Mouse (Mus musculus) skeletal muscle tissue, adult 2 months (tissue): ENCODE measurements around the gene Tmco4.

Experiments
- DNase-seq: peaks from one replicate; pipeline ENCODE4 v3.0.0-alpha.2; 2012; ENCODE audit warnings: low read depth, low spot score

Tmco4 gene

DNA sequence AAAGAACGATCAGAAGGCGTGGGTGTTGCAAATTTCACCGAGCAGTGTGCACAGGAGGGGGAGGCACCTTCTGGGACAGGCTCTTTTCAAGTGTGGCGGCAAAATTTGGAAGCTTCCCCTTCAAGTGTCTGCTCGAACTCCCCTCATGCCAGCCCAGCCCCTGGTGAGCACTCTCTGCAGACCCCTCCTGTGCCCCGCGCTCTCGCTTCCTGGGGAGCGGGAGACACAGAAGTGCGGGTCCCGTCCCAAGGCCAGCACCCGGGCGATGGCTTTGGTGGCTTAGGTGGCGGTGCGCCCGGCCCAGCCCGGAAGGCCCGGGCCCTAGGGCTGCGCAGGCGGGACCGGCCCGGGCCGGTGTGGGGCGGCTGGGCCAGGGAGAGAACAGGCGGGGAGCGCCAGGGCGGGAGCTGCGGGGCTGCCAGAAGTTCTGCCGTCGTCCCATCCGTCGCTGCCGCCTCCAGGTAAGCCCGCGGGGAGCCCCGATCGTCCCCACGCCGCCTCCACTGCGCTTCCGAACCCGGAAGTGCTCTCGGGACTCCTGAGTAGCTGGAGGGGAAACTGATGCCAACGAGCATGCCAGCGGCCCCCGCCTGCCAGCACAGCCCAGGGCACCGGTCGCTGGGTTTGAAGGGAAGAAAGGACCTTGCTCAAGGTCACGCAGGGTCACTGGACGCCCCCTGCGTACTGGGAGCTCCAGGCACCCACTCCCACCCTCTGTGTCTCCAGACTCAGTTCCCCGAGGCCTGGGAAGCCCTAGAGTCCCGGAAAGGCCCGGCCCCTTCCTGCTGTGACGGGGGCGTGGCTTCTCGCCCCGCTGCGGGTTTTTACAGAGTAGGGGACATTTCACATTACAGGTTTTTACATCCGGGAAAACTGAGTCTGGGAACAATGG lies at the start of gene Tmco4:
TSS of gene Tmco4 (plus strand) at position 62 of the 892 bp plus-strand sequence.
- peak; percentile 58 for DNase-seq

GRCm38 (mm10) chr4:138925561-138925960 lies 47.1 kb upstream of the Tmco4 start:
- DNase-seq = no peak

- DNase-seq = no peak
Observed at GRCm38 (mm10) chr4:138933862-138934261, 38.8 kb upstream of the Tmco4 start.

DNA sequence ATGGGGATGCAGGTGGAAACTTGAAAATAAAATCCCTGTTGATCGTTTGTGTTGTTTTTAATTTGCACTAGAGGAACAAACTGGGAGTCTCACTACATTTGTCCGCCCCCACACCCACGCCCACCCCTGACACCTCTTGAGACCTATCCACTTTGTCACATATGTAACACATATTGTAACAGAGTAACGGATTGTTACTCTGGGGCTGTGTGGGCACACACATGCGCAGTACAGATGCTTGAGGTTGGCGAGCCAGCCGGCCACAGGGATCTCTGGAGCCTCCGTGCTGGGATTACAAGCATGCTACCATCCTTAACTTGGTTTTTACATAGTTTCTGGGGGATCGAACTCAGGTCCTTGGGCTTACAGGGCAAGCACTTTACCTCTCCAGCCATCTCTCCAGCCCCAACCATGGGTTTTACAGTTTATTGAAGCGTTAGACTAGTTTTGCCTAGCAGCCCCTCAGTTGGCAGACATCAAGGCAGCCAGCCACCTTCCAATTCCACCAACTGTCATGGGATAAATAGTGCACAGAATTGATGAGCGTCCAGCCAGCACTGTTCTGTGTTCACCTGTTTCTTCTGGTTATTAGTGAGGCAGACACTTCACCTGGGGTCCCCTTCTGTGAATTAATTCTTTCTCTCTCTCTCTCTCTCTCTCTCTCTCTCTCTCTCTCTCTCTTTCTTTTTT lies 38.1 kb upstream of the Tmco4 start:
- DNase-seq = no peak

DNA sequence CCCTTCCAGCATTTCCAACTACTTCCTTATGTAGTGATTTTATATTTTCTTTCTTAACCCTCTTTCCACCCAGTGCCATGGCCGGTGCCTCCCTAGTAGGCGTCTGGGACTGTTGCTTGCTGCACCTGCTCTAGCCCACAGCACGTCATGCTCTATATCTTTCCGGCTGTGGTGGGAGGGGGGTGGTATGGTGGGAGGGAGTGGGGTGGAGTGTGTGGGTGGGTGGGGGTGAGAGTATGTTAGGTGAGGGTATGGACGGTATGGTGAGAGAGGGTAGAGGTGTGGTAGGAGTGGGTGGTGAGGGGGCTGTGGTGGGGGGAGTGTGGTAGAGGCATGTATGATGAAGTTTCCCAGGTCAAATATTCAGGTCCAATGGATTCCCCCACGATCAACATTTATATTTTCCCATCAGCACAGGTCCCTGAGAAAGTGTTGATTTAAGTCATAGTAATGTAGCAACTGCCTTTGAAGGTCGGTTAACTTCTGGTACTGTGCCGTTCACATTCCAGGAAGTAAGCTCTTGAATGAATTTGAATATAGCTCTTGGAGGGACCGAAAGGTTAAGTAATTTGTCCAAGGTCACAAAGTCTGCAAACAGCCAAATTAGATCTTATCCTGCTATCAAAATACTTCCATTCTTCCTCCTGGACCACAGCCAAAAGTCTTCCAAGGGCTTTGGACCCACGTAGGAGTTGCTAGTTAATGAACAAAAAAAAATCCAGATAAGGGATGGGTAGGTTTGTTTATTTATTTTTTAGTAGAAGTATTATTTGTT lies 34.0 kb upstream of the Tmco4 start:
- DNase-seq = no peak

DNA sequence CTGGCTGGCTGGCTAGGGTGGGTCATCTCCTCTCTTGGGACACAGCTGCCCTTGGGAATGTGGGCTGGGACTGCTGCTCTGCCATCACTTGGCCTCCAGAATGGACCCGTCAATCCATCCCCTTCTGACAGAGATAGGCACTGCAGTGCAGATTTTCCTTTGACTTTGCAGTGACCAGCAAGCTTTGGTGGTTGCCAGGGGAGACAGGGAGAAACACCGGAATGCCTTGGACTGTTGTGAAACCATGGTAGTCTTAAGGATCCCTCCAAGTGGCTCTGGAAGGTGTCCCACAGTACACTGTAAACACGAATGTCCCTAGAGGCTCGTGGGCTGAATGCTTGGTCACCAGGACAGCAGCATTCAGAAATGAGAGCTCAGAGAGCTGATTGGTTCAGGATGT lies 33.2 kb upstream of the Tmco4 start:
- DNase-seq = no peak

DNA sequence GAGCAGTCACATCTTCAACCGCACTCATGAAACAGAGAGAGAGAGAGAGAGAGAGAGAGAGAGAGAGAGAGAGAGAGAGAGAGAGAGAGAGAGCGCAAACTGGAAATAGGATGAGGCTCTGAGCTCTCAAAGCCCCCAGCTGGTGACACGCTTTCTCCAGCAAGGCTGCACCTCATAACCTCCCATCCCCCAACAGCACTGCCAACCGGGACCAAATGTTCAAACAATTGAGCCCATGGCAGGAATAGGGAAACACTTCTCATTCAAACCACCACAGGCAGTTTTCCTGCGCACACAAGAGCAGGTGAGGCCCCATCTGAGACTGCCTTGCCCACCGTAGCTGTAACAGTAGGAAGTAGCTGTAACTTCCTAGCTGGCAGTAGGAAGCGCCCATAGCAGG lies 31.3 kb upstream of the Tmco4 start:
- DNase-seq = no peak

- DNase-seq = peak; percentile 19
Observed at GRCm38 (mm10) chr4:138941966-138942365, 30.7 kb upstream of the Tmco4 start.

DNA sequence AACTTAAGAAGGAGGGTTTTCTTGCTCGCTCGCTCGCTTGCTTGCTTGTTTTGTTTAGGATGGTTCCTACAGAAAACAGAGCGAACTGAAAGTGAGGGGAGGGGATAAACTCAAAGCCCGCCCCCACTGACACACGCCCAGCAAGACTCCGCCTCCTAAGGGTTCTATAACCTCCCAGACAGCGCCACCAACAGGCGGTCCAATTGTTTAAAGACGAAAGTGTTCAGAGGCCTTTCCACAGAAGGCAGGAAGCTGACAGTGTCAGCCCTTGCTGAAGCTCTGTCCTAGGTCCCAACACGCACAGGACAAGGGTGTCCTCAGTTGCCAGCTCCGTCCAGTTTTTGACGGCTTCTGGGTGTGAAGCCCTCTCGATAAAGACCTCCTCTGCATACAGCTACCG lies 29.0 kb upstream of the Tmco4 start:
- peak; percentile 71 for DNase-seq

DNA sequence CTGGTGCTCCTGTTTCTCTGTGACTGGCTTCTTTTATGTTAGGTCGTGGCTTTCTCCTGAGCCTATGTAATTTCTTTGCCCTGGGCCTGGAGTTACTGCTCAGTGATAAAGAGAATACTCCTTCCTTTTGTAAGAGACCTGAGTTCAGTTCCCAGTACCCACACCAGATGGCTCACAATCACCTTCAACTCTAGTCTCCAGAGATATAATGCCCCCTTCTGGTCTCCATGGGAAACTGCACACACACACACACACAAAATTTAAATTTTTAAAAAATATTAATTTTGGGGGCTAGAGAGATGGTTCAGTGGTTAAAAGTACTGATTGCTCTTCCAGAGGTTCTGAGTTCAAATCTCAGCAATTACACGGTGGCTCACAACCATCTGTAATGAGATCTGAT lies 24.4 kb upstream of the Tmco4 start:
- no peak for DNase-seq

DNA sequence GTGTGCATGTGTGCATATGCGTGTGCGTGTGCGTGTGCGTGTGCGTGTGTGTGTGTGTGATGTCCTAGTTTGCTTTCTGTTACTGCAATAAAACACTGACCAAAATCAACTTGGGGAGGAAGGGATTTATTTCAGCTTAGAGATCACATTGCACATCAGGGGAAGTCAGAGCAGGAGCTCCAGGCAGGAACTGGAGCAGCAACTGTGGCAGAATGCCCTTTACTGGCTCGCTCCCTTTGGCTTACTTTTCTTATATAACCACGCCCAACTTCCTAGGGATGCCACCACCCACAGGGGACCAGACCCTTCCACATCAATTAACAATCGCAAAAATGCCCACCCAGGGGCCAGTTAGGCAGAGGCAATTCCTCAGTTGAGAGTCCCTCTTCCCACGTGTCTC lies 14.1 kb upstream of the Tmco4 start:
- DNase-seq = peak; percentile 64

GRCm38 (mm10) chr4:138959120-138959519 lies 13.6 kb upstream of the Tmco4 start:
- no peak for DNase-seq

GRCm38 (mm10) chr4:138959926-138960325 lies 12.8 kb upstream of the Tmco4 start:
- no peak for DNase-seq

DNA sequence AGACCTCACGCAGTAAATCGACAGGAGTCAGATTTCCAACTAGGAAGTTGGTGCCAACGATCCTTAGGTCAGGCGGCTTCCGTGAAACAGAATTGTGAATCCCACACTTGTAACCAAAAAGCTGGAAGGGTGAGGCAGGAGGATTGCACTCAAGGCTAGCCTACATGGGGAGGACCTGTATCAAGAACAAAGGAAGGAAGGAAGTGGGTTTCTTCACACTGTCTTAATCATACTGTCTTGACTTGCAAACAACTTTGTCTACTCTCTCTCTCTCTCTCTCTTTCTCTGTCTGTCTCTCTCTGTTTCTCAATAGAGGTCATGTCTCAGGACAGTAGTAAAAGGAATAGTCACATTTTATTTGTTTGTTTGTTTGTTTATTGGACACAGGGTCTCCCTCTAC lies 10.0 kb upstream of the Tmco4 start:
- no peak for DNase-seq

- no peak for DNase-seq
Observed at GRCm38 (mm10) chr4:138965871-138966270, 6.8 kb upstream of the Tmco4 start.

DNA sequence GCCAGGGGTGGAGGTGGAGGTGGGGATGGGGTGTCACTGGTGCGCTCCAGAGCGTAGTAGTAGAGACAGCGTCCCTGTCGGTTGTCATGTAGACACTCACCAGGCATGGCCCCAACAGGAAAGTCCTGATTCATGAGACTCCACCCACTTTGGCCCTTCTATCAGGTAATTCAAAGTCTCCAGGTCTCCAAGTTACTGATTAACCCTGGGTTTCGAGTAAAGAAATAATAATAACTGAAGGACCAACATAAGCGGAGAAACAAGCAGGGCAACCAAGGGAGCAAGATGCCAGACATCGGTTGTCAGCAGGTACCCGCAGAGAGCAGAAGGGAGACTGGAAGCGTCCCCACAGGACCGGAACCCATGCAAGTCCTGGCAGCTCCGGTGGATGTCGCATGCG lies 5.8 kb upstream of the Tmco4 start, which contains the start of gene Rnf186:
TSS of gene Rnf186 (plus strand) at position 247 of the 400 bp plus-strand sequence.
- DNase-seq = no peak

DNA sequence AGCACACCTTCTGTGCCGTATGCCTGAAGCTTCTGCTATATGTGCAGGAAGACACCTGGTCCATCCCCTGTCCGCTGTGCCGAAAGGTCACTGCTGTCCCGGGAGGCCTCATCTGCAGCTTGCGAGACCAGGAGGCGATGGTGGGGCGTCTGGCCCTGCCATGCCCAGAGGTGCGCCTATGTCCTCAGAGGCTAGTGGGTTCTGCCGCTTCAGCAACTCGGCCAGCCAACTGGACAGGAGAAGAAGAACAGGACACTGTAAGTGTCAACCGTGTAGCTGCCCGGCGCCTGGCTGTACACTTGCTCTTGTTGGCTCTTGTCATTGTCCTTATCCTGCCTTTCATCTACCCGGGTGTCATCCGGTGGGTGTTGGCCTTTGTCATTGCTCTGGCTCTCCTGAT lies 5.2 kb upstream of the Tmco4 start:
- no peak for DNase-seq

DNA sequence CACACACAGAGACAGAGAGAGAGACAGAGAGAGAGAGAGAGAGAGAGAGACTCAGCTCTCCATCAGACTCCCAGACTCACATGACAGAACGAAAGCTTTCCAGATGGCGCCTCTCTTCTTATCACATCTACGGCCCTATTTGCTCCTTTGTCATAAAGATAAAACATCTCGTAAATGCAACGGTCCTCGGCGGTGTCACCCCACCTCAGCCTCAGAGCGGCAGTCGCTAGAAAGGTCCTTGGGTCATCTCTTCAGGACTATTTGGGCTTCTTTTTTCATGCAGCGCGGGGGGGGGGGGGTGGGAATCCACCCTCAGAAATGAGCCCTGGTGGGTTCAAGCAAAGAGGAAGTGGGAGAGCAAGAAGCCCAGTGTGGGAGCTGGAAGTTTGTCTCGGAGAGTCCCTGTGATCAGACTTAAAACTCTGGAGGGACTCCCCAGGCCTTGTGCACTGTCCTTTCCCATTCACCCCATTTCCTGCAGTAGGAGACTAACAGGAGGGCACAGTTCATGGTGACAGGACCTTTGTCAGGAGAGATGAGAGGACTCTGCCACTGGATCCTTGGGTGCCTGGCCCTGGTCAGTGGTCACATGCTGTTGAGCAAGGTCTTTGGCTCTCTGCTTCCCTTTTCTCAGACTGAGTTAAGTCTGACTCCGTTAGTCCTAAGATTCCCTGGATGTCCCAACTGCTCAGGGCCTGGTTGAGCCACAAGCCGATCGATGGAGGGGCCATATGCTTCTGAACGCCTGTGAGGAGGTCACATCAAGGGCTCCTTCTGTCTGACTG lies 3.7 kb upstream of the Tmco4 start:
- no peak for DNase-seq

DNA sequence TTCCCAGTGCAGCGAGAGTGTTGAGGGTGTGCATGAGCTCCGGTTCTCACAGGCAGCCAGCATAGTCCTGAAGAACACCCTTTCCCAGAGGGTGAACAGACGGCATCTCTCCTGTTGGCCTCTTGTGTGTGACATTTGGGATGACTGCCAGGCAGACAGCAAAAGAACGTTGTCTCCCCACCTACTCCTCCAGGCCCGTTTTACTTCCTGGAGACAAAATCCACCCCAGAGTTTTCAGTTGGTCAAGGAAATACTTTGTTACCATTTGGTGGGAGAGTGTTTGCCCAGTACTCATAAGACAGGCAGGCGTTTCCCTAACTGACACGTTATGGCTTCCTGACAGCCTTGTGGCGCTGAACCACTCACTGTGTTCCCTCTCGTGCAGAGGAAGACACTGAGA lies 3.0 kb upstream of the Tmco4 start:
- no peak for DNase-seq

- no peak for DNase-seq
Observed at GRCm38 (mm10) chr4:138971371-138971770, 1.3 kb upstream of the Tmco4 start.

- peak; percentile 85 for DNase-seq
Observed at GRCm38 (mm10) chr4:138972139-138972826, 405 bp upstream of the Tmco4 start.
